Mouse (Mus musculus) heart, adult 2 months (tissue): ENCODE results near the gene E2f7. TPM values are rescaled to one million over a fixed set of nuclear protein-coding genes. Genes with fewer than 3 reads are reported as not detected.

Source experiments
- DNase-seq, 2 experiments: peaks; one replicate each; pipeline ENCODE4 v3.0.0; 2021
- H3K27ac ChIP-seq: fragments of 200-600 bp; 2 replicates; pipeline ENCODE4 v1.8.1; 2022
- H3K27me3 ChIP-seq: fragments of 200-500 bp; 2 replicates; pipeline ENCODE4 v1.6.1; 2012; ENCODE audit warnings: mild to moderate bottlenecking, low read length, inconsistent platforms, mixed read lengths; ENCODE audit not compliant: control insufficient read depth, insufficient read depth
- H3K36me3 ChIP-seq: fragments of 200-500 bp; 2 replicates; pipeline ENCODE4 v1.6.1; 2012; ENCODE audit warnings: low read length, inconsistent platforms; ENCODE audit not compliant: control insufficient read depth, insufficient read depth
- H3K4me1 ChIP-seq: fragments of 200-500 bp; 2 replicates; pipeline ENCODE4 v1.6.1; 2011; ENCODE audit warnings: low read length; ENCODE audit not compliant: control insufficient read depth, insufficient read depth
- H3K4me3 ChIP-seq: fragments of 200-600 bp; 2 replicates; pipeline ENCODE4 v1.8.1; 2022
- H3K79me2 ChIP-seq: fragments of 200-500 bp; replicated peaks from 2 replicates; pipeline ENCODE4 v1.6.1; 2012; ENCODE audit warnings: mild to moderate bottlenecking, inconsistent platforms, low read length, moderate library complexity, mixed read lengths; ENCODE audit not compliant: control insufficient read depth, insufficient read depth
- H3K9ac ChIP-seq: fragments of 200-500 bp; 2 replicates; pipeline ENCODE4 v1.6.1; 2012; ENCODE audit warnings: low read depth, mild to moderate bottlenecking, control low read depth, inconsistent platforms, low read length, mixed read lengths
- CTCF ChIP-seq: fragments of 200-600 bp; IDR thresholded peaks from 2 replicates; pipeline ENCODE4 v1.8.1; 2022; ENCODE audit warnings: antibody characterized with exemption, mild to moderate bottlenecking, moderate library complexity
- EP300 ChIP-seq: fragments of 200-500 bp; IDR thresholded peaks from 2 replicates; pipeline ENCODE4 v1.6.1; 2011; ENCODE audit warnings: low read depth, low read length, control low read depth; ENCODE audit not compliant: insufficient read depth
- POLR2A ChIP-seq: fragments of 200-500 bp; IDR thresholded peaks from 2 replicates; pipeline ENCODE4 v1.6.1; 2011; ENCODE audit warnings: mild to moderate bottlenecking, low read depth, low read length, control low read depth; ENCODE audit not compliant: insufficient read depth
- WGBS: fragments of 180-500 bp; shearing (Covaris S2); methylation state at CpG from one replicate; pipeline ENCODE4 v1.1.7; 2018; 5-methylcytosine and 5-hydroxymethylcytosine counted together
- intact Hi-C: fragments of 180-260 bp; cut with DNase I; formaldehyde crosslinking; loops from one replicate; pipeline ENCODE4 v1.15.1; 2025
- polyA plus RNA-seq: library from polyadenylated mRNA; depleted of rRNA; stranded (reverse); fragments of >200 nt; gene quantifications from 2 replicates; pipeline ENCODE4 v1.2.3, GENCODE M21; 2012; rRNA removed
- total RNA-seq, 2 experiments: library from RNA; stranded (reverse); gene quantifications; 2 replicates each; pipeline ENCODE4 v1.2.3; 2021

Gene E2f7
- total and polyA plus RNA-seq, 3 experiments, result 0.31 to 0.68 (median 0.59) TPM

GRCm38 (mm10) chr10:110811862-110812225, 66.6 kb downstream of the E2f7 start:
- Histone ChIP-seq H3K4me3 (no peak overlapping the region), H3K27ac (no peak overlapping the region), H3K79me2 (no peaks in the 10 kb centered on the region), H3K9ac (no peak overlapping the region), H3K36me3 (no peaks in the 10 kb centered on the region), H3K4me1 (no peaks in the 10 kb centered on the region), H3K27me3 (no peaks in the 10 kb centered on the region)
- 39% methylated on average over 2 of the region's 2 CpGs for WGBS
- DNase-seq, result no peak
- TF ChIP-seq EP300, result no peak
- peak; percentile 47 for TF ChIP-seq CTCF
- intact Hi-C loops, result no loop called here

- intact Hi-C loops, result no loop called here
- WGBS, result 80% methylated on average over 11 of the region's 11 CpGs
- H3K27me3 ChIP-seq, result no peaks in the 10 kb centered on the region
- no peaks in the 10 kb centered on the region for H3K4me1 ChIP-seq
- no peak overlapping the region for H3K4me3 ChIP-seq
- no peaks in the 10 kb centered on the region for H3K36me3 ChIP-seq
- no peak overlapping the region for H3K9ac ChIP-seq
- H3K27ac ChIP-seq, result no peak overlapping the region
- H3K79me2 ChIP-seq, result no peaks in the 10 kb centered on the region
- TF ChIP-seq EP300 (no peak), CTCF (no peak), POLR2A (no peak)
- DNase-seq, result no peak
Observed at GRCm38 (mm10) chr10:110821139-110821538, 75.9 kb downstream of the E2f7 start.

GRCm38 (mm10) chr10:110821692-110822091, 76.5 kb downstream of the E2f7 start:
- DNase-seq, result no peak
- no peaks in the 10 kb centered on the region for H3K4me1 ChIP-seq
- H3K27ac ChIP-seq, result no peak overlapping the region
- intact Hi-C loops, result no loop called here
- TF ChIP-seq POLR2A (no peak), EP300 (no peak), CTCF (no peak)
- no peaks in the 10 kb centered on the region for H3K36me3 ChIP-seq
- no peak overlapping the region for H3K9ac ChIP-seq
- no peak overlapping the region for H3K4me3 ChIP-seq
- 83% methylated on average over 3 of the region's 3 CpGs for WGBS
- H3K27me3 ChIP-seq, result no peaks in the 10 kb centered on the region
- no peaks in the 10 kb centered on the region for H3K79me2 ChIP-seq

- Histone ChIP-seq H3K36me3 (no peaks in the 10 kb centered on the region), H3K4me1 (no peaks in the 10 kb centered on the region; the same call in 1 of the 2 replicates), H3K27ac (no peak overlapping the region), H3K79me2 (no peaks in the 10 kb centered on the region), H3K9ac (no peak overlapping the region), H3K27me3 (no peaks in the 10 kb centered on the region), H3K4me3 (no peak overlapping the region)
- DNase-seq, result peak in 1 of 2 experiments; percentile 13
- intact Hi-C loops, result no loop called here
- no peak for TF ChIP-seq POLR2A
- 0 out of 2 replicates have a peak, but pooled peaks have one; percentile 25 for TF ChIP-seq EP300
- 24% methylated on average over 6 of the region's 6 CpGs for WGBS
Observed at GRCm38 (mm10) chr10:110832336-110832735, 87.1 kb downstream of the E2f7 start.

GRCm38 (mm10) chr10:110835115-110835806, 90.0 kb downstream of the E2f7 start:
- Histone ChIP-seq H3K9ac (no peak overlapping the region), H3K27ac (no peak overlapping the region), H3K27me3 (no peaks in the 10 kb centered on the region), H3K4me1 (no peaks in the 10 kb centered on the region; the same call in 1 of the 2 replicates), H3K4me3 (no peak overlapping the region), H3K36me3 (no peaks in the 10 kb centered on the region), H3K79me2 (no peaks in the 10 kb centered on the region)
- intact Hi-C loops, result no loop called here
- WGBS, result 82% methylated on average over 6 of the region's 6 CpGs
- TF ChIP-seq POLR2A (no peak), CTCF (no peak), EP300 (no peak)
- no peak for DNase-seq

Other genes with a start within 250 kb of the E2f7 start
- gene Csrp2, start 174.3 kb downstream of the E2f7 start, total RNA-seq, result 10 to 100 TPM; 37.0 to 41.6 TPM
- 39.3 and 39.5 TPM in 2 replicates for gene Csrp2, start 174.3 kb downstream of the E2f7 start, polyA plus RNA-seq